Mouse (Mus musculus) MN1 (cell line): ENCODE results near the gene Mansc4.

Source experiments
- DNase-seq: peaks from one replicate; pipeline ENCODE4 v3.0.0-alpha.2; 2016; ENCODE audit warnings: low spot score

The Mansc4 gene

DNA sequence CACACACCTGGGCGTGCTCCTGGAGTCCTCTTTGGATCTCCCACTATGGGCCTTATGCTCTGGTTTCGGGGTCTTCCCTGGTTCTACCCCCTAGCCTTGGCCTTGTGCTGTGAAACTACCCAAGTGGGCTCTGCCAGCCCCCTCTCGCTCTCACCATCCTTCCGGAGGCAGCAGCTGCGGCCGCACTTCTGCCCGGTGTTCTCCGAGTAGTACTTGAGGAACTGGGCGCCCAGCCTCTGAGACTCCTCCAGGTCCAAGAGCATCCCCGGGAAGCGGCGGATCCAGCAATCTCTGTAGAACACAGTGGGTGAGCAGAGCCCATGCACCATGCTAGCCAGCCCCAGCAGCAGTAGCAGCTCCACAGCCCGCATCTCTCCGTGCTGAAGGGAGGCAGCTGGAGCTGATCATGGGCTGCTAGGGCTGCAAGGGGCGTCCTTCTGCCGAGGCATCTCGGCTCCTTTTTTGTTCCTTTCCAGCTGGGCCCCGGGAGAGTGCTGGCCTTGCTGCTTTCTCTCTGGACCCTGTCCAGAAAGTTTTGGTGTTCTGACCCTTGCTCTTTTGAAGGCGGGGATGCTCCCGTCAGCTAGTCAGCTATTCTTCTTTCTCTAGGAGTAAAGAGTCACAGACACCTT lies at the start of gene Mansc4:
Gene Mansc4 (minus strand): TSS at position 439 of the 632 bp plus-strand sequence.
- no peak for DNase-seq

DNA sequence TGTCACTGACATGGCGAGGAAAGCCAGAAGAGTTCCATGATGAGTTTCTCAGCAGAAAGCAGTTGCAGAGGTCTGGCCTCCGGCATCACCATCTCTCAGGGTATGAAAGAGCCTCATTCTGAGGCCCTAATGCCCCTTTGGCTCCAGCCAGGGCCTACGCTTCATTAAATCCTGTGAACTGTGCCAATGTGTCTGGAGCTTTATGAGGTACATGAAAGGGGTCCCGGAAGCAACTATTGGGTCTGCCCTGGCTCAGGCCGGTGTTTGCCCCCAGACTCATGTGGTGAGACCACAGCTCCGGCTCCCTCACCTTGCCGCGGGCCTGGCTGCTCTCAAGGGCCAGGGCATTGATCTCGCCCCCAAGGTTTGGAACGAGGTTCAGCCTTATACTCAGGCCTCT lies 40.4 kb upstream of the Mansc4 start:
- DNase-seq, result no peak

DNA sequence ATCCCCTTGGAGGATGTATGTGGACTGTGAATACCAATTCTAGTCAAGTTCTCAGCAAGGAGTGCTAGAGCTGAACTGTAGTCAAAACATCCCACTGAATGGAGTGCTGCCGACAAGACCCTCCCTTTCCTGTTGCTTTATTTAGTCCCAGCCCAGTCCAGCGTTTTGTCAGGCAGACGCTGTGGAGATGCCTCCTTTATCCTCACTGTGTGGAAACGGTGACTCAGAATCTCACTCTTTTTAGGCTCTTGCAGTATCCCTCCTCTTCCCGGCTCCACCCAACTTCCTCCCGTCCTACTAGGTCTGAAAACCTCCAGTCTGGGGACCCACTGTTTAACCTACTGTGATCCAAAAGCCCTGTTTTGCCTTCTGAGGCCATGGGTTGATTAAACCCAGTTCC lies 34.5 kb upstream of the Mansc4 start:
- DNase-seq, result no peak

DNA sequence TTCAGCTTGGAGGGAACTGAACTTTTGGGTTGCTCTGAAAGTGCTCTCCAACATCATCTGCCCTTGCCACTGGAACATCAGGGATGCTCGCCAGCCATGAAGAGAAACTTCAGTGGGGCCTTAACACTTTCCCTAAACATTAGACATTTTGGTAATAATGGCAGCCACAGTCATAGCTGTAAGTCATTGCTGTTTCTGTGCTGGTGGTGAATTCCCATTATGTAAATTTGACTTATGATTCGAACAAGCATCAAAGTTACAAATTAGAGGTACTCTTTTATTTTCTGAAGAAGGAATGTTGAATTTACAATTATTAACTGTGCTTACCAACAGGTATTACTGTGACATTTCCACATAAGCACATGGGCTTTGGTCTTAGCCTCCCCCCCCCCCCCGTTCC lies 31.4 kb upstream of the Mansc4 start:
- no peak for DNase-seq

DNA sequence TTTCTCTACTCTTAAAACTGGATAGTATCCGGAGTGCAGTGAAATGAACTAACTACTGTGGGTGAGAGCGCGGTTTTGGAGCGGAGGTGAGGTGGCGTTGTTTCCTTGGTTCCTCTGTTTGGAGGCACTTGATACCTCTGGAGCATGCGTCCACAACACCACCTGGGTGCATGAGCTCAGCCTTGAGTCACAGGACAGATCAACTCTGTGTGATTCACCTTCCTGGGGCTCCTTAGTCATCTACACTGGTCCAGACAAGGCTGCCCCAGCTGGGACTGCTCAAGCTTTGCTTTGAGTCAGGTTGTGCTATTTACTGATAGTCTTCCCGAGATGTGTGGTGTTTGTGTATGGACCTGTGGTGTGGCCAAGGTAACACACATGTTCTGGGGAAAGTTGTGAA lies 30.9 kb upstream of the Mansc4 start:
- no peak for DNase-seq

DNA sequence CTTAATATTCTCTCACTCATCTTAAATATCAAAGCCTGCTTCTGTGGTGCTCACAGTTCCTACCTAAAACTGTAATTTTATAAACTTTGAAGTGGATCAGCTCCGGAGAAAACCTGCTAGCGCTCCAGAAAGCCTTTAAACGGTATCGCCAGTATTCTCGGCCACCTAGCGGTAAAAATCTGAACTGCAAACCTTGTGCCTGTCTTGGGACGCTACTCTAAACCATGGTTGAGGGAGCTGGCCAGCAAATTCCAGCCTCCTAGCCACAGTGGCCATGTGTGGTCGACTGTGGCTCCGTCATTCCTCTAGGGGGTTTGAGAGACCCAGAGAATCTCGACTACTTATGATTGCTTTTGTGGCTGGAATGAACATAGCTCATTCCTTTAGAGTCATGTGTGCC lies 29.7 kb upstream of the Mansc4 start:
- no peak for DNase-seq

DNA sequence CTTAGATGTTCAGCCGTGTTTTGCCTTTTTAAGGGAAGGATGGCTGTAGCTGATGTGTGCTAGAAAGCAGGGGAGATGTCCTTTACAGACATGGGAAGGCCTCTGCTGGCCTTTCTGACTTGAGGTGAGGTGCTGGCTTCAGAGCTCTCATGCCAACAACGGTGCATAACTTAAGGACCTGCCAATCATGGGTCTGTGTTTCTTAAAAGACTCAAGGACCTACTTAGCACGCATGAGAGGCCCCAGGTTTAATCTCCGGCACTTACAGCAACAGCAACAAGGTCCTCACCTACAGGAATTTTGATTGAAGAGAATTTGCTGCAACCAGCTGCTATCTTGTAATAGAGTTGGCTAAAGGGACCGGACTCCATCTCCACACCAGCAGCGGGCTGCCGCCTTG lies 22.5 kb upstream of the Mansc4 start:
- no peak for DNase-seq

DNA sequence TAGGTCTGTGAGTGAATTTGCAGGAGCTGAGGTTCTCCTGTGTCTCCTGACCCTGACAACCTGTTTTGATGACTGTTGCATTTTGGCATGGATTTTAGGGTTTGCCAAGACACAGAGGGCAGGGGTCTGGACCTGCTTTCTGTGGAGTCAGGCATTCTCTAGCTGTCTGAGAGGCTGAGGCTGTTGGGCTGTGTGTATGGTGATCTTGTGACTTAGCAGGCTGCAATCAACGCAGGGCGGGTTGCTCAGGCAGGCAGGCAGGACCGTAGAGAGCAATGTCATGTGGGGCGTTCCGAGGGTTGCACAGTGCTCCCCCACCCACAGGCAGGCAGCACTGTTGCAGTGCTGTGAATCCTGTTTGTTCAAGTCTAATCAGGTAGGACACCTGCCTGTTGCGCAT lies 19.9 kb upstream of the Mansc4 start:
- DNase-seq, result no peak

DNA sequence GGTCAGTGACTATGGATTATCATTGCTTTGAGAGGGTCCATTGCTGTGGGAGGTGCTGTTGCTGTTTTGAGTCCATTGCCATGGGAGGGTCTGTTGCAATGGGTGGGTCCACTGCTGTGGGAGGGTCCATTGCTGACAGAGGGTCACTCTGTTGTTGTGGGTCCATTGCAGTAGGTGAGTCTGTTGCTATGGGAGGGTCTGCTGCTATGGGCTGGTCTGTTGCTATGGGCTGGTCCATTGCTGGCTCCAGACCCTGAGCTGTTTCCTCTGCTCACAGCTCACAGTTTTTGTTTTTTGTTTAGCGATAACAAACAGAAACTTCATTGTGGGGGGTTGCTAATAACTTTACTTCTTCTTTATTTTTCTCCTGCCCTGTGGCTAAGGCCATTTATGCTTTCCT lies 18.7 kb upstream of the Mansc4 start:
- DNase-seq, result no peak

DNA sequence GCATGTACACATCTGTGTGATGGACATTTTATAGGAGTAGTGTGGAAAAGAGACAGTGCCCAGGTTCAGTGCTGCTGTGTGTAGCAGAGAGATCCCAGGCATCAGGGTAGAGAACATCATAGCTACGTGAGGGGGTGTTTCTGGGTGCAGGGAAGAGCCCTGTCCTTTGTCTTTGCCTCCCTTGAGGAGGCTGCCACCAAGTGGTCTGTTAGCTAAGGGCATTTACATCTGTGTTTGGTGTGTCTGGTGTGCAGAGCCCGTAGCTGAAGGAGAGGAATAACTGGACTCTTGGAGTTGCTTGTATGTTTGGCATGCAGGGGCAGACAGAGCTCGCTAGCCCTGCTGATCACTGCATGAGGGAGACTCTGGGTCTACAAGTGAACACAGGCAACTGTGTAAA lies 15.5 kb upstream of the Mansc4 start:
- no peak for DNase-seq

DNA sequence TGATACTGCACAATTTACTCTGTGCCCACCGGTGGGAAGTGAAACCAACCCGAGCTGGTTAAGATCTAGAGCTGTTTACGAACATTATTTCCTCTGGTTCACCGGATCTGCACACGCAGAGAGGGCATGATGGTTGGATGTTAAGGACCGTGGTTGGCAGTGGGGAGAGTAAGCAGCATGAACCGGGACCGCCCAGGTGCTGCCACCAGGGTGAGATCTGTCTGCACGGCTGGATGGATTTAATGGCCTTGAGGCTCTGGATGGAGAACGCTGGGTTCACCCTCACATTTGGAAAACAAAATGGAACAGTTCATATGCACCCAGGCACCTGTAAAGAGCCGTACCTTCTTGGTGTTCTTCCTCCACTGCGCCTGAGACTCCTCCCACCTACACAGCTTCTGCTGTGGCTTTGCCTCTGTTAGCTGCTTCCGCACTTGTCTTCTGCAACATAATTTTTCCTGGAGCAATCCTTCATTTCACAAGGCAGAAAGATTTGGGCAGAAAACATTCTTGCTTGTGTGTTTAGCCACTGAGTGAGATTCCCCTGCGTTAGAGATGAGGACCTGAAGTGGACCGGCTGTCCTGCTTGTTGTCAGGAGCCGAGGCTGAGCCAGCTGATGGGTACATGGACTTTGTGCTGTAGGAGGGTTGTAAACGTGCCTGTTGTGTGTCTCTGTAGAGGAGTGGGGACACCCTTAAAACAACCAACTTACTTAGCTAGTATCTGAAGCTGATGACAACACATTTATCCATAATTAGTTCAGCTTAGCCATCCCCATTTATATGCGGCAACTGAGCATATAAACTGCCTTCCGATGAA lies 12.8 kb upstream of the Mansc4 start:
- DNase-seq, result no peak

DNA sequence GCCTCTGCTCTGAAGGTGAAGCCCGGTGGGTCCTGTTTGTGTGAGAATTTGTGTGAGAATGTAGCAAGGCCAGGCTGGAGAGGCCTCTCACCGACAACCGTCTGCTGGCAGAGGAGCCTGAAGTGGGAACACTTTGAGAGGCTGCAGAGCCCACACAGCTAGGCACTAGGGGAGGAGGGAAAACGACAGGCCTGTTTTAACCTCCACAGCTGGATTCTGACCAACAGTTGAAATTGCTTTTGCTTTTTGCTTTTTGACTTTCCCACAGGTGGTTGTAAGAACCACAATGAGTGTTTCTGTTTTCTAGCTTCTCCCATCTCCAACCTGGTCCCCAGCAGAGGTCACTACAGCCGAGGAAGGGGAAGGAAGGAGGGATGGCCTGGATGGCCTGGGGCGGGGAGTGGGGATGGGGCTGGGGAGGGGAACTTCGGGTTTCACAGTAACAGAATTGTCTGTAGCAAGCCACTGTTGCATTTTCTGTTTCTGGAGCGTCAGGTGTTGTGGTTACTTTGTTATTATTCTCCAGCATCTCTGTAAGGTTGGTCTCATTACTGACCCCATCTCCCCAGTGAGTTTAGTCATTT lies 10.6 kb upstream of the Mansc4 start:
- no peak for DNase-seq

DNA sequence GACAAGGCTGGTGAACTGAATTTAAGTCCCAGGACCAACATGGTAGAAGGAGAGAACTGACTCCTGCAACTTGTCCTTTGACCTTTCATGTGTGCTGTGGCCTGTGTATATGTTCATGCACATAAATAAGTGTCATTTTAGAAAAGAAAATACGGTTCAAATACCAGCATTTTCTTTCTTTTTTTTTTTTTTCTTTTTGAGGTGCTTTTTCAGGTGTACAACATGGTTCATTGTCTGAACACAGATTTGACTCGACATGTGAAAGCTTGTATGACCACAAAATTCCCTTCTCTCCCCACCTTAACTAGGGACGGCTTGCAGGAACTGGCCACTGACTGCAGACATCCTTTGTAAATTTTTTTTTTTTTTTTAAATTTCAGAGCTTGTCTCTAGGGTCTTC lies 10.1 kb upstream of the Mansc4 start:
- no peak for DNase-seq

DNA sequence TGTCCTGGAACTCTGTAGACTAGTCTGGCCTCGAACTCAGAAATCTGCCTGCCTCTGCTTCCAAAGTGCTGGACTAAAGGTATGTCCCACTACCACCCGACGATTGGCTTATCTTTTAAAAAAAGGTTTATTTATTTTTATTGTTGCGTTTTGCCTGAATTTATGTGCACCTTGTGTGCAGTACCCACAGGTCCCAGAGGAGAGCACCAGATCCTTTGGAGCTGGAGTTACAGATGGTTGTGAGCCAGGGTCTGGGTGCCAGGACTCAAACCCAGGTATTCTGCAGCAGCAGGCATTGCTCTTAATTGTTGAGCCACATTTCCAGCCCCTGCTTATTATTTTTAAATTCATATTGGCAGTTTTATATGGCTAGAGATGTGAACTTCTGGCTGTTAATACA lies 9.3 kb upstream of the Mansc4 start:
- no peak for DNase-seq

DNA sequence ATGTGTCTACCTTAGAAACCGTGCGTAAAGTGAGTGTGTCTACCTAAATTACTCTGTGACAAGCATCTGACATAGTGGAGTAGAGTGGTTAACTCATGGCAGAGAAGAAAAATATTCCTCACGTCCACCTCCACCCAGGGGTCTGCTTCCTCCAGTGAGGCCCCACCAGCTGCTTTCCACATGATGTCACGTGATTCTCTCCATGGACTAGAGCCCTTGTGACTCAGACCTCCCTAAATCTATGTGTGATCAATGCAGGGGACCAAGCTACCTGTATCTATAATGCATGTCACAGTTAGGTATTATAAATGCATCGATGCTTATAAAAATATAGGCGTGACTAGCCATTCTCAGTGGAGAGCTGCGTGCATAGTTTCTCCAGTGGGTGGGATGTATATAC lies 7.9 kb upstream of the Mansc4 start:
- no peak for DNase-seq

DNA sequence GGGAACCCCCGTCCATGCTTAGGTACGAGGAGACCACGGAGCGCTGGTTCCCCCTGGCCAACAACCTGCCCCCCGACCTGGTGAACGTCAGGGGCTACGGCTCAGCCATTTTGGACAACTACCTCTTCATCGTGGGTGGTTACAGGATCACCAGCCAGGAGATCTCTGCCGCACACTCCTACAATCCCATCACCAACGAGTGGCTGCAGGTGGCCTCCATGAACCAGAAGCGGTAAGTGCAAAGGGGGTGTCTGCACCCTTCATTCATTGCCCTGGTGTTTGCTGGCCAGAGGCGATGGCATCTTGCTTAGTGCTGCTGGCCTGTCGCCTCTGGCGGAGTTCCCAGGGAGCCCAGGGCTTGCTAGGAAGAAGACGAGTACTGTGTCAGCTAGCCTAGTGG lies 5.3 kb upstream of the Mansc4 start:
- peak; percentile 26 for DNase-seq

DNA sequence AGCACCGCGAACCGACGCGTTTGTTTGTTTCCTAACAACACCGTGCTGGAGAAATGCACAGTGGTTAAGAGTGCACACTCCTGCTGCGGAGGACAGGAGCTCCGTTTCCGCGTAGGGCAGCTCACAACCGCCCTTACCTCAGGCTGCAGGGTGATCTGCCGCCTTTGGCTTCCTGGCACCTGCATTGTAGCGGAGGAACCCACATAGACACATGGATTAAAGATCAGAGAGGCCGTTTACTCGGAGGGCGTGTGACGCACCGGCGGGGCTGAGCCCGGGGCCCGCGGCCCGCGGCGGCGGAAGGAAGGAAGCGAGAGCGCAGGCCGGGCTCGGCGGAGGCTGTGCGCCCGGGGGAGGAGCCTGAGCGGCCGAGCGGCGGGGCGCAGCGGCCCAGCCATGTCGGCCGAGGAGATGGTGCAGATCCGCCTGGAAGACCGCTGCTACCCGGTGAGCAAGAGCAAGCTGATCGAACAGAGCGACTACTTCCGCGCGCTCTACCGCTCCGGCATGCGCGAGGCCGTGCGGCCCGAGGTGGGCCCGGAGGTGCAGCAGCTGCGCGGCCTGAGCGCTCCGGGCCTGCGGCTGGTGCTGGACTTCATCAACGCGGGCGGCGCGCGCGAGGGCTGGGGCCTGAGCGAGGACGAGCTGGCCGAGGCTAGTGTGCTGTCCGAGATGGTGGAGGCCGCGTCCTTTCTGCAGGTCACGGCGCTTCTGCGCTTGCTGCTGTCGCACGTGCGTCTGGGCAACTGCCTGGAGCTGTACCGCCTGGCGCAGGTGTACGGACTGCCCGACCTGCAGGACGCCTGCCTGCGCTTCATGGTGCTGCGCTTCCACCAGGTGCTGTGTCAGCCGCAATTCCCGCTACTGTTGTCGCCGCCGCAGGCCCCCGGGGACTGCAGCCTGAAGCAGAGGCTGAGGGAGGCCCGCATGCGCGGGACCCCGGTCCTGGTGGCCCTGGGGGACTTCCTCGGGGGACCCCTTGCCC lies 4.6 kb upstream of the Mansc4 start, which contains the start of gene Klhl42:
Gene Klhl42 (plus strand): TSS at position 244 of the 985 bp plus-strand sequence.
- DNase-seq, result peak; percentile 77

DNA sequence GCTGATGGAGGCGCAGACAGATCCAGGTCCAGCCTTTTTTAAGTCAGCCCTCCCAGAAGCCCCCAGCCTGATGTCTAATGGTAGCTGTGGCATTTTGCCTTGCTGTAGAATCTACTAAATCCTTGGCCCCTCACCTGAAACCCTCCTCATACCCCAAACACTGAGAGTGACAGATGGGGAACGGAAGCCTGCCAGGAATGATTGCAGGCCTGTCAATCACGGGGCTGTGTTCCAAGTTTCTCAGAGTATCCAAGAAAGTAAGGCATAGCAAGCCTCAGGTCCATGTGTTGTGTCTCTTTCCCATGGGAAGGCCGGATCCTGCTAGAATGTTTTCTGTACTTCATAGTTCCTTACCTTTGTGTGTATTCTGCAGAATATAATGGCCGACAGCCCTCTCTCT lies 3.4 kb upstream of the Mansc4 start:
- no peak for DNase-seq

DNA sequence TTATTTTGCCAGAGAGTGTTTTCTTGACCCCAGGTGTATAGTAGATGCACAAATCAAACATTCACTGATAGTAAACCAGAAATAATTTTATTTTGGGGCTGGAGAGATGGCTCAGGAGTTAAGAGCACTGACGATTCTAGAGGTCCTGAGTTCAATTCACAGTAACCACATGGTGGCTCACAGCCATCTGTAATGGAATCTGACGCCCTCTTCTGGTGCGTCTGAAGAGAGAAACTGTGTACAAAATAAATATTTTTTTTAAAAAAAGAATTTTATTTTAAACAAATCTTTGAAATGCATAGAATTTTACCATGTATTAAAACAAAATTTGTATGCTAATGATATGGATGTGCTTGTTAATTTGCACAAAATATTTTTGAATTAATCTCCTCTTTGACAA lies 1.7 kb upstream of the Mansc4 start:
- no peak for DNase-seq

DNA sequence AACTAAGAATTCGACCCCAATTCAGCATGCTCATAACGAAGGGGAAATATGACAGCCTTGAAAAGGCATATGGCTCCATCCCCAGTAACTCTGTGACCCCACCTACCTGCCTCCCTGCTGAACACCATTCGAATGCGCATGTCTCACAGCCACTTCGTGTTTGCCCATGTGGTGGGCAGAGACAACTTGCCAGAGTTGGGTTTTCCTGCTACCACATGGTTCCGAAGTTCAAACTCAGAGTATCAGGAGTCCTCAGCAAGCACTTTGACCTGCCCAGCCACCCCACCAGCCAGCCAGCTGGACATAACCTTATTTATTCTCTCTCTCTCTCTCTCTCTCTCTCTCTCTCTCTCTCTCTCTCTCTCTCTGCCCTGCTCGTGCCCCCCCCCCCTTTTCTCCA lies 904 bp upstream of the Mansc4 start:
- no peak for DNase-seq

DNA sequence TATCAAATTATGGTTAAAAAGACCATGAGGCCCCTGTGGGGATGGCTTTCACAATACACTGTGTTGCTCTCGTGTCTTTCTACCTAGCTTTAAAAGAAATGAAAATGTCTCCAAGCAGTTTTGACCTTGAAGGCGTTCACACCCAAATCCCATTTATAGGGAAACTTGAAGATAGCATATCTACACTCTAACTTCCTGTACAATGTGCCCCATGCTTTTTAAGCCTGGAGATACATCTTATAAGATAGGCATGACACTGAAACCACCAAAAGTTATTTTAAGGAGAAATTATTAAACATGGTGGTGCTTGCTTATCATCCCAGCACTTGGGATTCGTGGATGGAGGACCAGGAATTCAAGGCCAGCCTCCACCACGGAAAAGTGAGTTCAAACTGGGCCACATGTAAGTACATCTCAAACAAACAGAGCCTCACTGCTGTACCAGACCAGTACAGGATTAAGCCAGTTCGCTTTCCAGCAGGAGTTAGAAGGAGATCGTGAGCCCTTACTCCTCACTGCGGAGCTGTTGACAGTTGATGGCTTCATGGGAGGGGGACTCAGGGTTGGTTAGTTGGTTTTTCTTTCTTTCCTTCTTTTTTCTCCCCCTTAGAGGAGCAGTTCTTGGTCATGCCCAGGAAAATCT lies 1.3 kb downstream of the Mansc4 start:
- no peak for DNase-seq

DNA sequence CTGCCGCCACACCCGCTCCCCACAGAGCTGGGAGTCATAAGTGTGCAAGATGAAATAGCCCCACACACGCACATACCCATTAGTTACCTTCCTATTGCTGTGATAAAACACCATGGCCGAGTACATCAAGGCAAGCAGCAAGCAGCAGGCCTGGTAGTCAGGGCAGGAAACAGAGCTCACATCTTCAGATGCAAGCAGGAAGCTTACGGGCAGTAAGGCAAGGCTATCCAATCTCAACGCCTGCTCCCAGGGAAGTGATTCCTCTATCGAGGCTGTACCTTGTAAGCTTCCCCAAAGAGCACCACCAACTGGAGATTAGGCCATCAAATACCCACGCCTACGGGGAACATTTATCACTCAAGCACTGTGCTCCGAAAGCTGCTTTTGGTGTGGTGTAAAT lies 6.9 kb downstream of the Mansc4 start:
- DNase-seq, result no peak
